Comparison of ENCODE assay signal across 22 mouse cellular contexts in the genomic region with DNA sequence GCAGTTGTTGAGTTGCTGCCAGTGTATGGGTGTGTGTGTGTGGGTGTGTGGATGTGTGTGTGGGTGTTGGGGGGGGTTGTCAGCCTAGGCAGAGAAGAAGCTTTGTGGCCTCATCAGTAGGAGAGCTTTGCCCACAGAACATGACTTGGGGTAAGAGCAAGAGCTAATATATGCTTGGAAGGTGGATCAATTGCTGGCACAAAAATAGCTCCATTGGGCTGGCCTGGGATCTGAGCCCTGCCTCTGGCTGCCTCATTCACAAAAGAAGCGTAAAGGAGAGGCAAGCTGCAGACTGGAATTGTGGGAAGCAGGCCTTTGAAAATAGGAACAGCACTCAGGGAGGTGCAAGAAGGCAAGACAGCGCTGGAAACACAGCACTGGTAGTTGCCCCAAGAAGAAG. TPM values are rescaled to one million over a fixed set of nuclear protein-coding genes. Genes with fewer than 3 reads are reported as not detected.
DNase-seq lines count a peak whose midpoint lies in the region; ATAC-seq and TF ChIP-seq lines count a peak whose summit lies in the region.
"Had no signal": no experiment of that assay in that cellular context is flagged by ENCODE, and none has a peak within 500 bp of the region (broad histone marks: within the 10 kb centered on the region; RNA-seq: fewer than 3 reads in every experiment).

No protein-coding gene starts in this region.

- H3K27ac ChIP-seq in forebrain, embryonic 13.5 days = peak overlapping the region; percentile 92; the same call in 1 of the 2 replicates
- H3K27ac ChIP-seq in forebrain, embryonic 12.5 days = no peak overlapping the region
- peak overlapping the region; percentile 82; the same call in 1 of the 2 replicates for H3K27ac ChIP-seq in layer of hippocampus, adult 2 months
- H3K27ac ChIP-seq in midbrain, embryonic 15.5 days = 0 out of 2 replicates have a peak overlapping the region, but pooled peaks have one; percentile 87
- H3K27ac ChIP-seq: embryonic facial prominence, embryonic 10.5 days; left cerebral cortex, adult 2 months; liver, embryonic 13.5 days had no signal

- no peaks in the 10 kb centered on the region for H3K9me3 ChIP-seq in forebrain, embryonic 13.5 days (replicated peaks)
- no peaks in the 10 kb centered on the region for H3K9me3 ChIP-seq in forebrain, embryonic 12.5 days
- no peaks in the 10 kb centered on the region for H3K9me3 ChIP-seq in midbrain, embryonic 15.5 days
- H3K9me3 ChIP-seq: embryonic facial prominence, embryonic 10.5 days; liver, embryonic 13.5 days had no signal

- WGBS in forebrain, embryonic 13.5 days = 47% methylated on average over 2 of the region's 2 CpGs
- 67% methylated on average over 2 of the region's 2 CpGs for WGBS in forebrain, embryonic 12.5 days
- WGBS in midbrain, embryonic 15.5 days = 41% methylated on average over 2 of the region's 2 CpGs

- H3K4me1 ChIP-seq in forebrain, embryonic 13.5 days = peaks cover 32% of the 10 kb centered on the region
- H3K4me1 ChIP-seq in forebrain, embryonic 12.5 days = peaks cover 28% of the 10 kb centered on the region
- peaks cover 20% of the 10 kb centered on the region for H3K4me1 ChIP-seq in midbrain, embryonic 15.5 days
- H3K4me1 ChIP-seq: liver, embryonic 13.5 days had no signal

- peaks cover 10% of the 10 kb centered on the region; the same call in 1 of the 2 replicates for H3K27me3 ChIP-seq in forebrain, embryonic 13.5 days
- H3K27me3 ChIP-seq in forebrain, embryonic 12.5 days = peaks cover 57% of the 10 kb centered on the region
- peaks cover 10% of the 10 kb centered on the region; the same call in 1 of the 2 replicates for H3K27me3 ChIP-seq in midbrain, embryonic 15.5 days (replicated peaks)

- no peak overlapping the region for H3K9ac ChIP-seq in forebrain, embryonic 13.5 days
- H3K9ac ChIP-seq in forebrain, embryonic 12.5 days = no peak overlapping the region
- H3K9ac ChIP-seq in midbrain, embryonic 15.5 days = no peak overlapping the region
- H3K9ac ChIP-seq: liver, embryonic 13.5 days; lung, embryonic 14.5 days had no signal

- no peak for DNase-seq in layer of hippocampus, adult 2 months (ENCODE audit: low spot score in 2 of 2)
- no peak for DNase-seq in layer of hippocampus, adult 9-10 months (ENCODE audit: low spot score)
- peak; percentile 65 for DNase-seq in brain, embryonic 14.5 days (ENCODE audit: low read depth)
- no peak for DNase-seq in heart, adult 8-10 months (ENCODE audit: low spot score)
- DNase-seq in gastrocnemius, postnatal 25 days = no peak
- DNase-seq: adrenal gland, postnatal 10 days; cerebellum, adult 9-11 months; gastrocnemius, postnatal 14 days; heart, adult 18-20 months; kidney, adult 18-20 months; kidney, postnatal 4 days; liver, embryonic 13.5 days; lung, embryonic 14.5 days; right cerebral cortex, postnatal 4 days; thymus, adult 18-20 months; thymus, postnatal 4 days had no signal

- no peak overlapping the region for H3K4me3 ChIP-seq in forebrain, embryonic 13.5 days
- H3K4me3 ChIP-seq in forebrain, embryonic 12.5 days (replicated peaks) = no peak overlapping the region
- H3K4me3 ChIP-seq in layer of hippocampus, adult 2 months = no peak overlapping the region
- no peak overlapping the region for H3K4me3 ChIP-seq in midbrain, embryonic 15.5 days
- H3K4me3 ChIP-seq: embryonic facial prominence, embryonic 10.5 days; left cerebral cortex, adult 2 months; liver, embryonic 13.5 days had no signal

- no peak overlapping the region for H3K4me2 ChIP-seq in forebrain, embryonic 13.5 days
- no peak overlapping the region for H3K4me2 ChIP-seq in forebrain, embryonic 12.5 days
- H3K4me2 ChIP-seq in midbrain, embryonic 15.5 days = no peak overlapping the region
- H3K4me2 ChIP-seq: liver, embryonic 13.5 days; lung, embryonic 14.5 days had no signal

- no peaks in the 10 kb centered on the region for H3K36me3 ChIP-seq in forebrain, embryonic 13.5 days (ENCODE audit: poor library complexity, severe bottlenecking)
- no peaks in the 10 kb centered on the region for H3K36me3 ChIP-seq in forebrain, embryonic 12.5 days (replicated peaks)
- H3K36me3 ChIP-seq in midbrain, embryonic 15.5 days (replicated peaks) = no peaks in the 10 kb centered on the region
- H3K36me3 ChIP-seq: embryonic facial prominence, embryonic 10.5 days; liver, embryonic 13.5 days had no signal

- no peak for ATAC-seq in forebrain, embryonic 13.5 days
- no peak for ATAC-seq in forebrain, embryonic 12.5 days (ENCODE audit: low FRiP score)
- ATAC-seq in midbrain, embryonic 15.5 days (replicated peaks) = no peak
- ATAC-seq: inflammation-experienced regulatory T-cells, adult 6 months had no signal

- TF ChIP-seq CTCF in layer of hippocampus, adult 2 months (conservative IDR thresholded peaks at IDR 0.05) = no peak
- no peak for TF ChIP-seq CTCF in brain, embryonic 14.5 days (IDR thresholded peaks at IDR 0.05; ENCODE audit: borderline replicate concordance, extremely low read depth, insufficient read depth, insufficient read length)

- TF ChIP-seq POLR2A in brain, embryonic 14.5 days (IDR thresholded peaks at IDR 0.05; ENCODE audit: borderline replicate concordance, extremely low read depth, insufficient read depth, insufficient read length, poor library complexity, severe bottlenecking) = no peak

RNA-seq across cellular contexts. Expression of a gene that starts 8.8 kb away (rescaled TPM):
- 316 and 321 TPM in 2 replicates for polyA plus RNA-seq in forebrain, embryonic 13.5 days (2015; fragmentation: Nextera tagmentation; extraction: Ambion mirVana)
- 272 and 301 TPM in 2 replicates for polyA plus RNA-seq in forebrain, embryonic 12.5 days (2016; fragmentation: Nextera tagmentation; extraction: Ambion mirVana)
- 100 to 1,000 TPM; 203 to 207 TPM for total RNA-seq in layer of hippocampus, adult 2 months (2021)
- 241 and 242 TPM in 2 replicates for polyA plus RNA-seq in brain, embryonic 14.5 days (2012; rRNA removed)
- polyA plus RNA-seq in midbrain, embryonic 15.5 days (2015; fragmentation: Nextera tagmentation; extraction: Ambion mirVana) = 374 and 387 TPM in 2 replicates
- 10 to 100 TPM; 19.3 to 22.7 (median 20.8) TPM for total RNA-seq in heart, adult 8-10 months (2022)
- total RNA-seq in gastrocnemius, postnatal 25 days (2021) = 10 to 100 TPM; 12.9 to 14.8 TPM
